Mouse (Mus musculus) neural tube, embryonic 14.5 days (tissue): ENCODE results near the gene Rgl1. TPM values are rescaled to one million over a fixed set of nuclear protein-coding genes. Genes with fewer than 3 reads are reported as not detected.
A peak's percentile ranks its signal among the peaks of the same experiment; 100 is the strongest.

ENCODE experiments used
- ATAC-seq: fragments of 200-750 bp; cut with Nextera tagmentation; 2 replicates; pipeline ENCODE4 v1.8.0; 2017; ENCODE audit warnings: low read depth, mild to moderate bottlenecking, moderate TSS enrichment, moderate library complexity
- H3K27ac ChIP-seq: fragments of 300-500 bp; sonication (generic); 2 replicates; pipeline ENCODE4 v1.5.1; 2014; ENCODE audit warnings: low read depth, mild to moderate bottlenecking, control low read depth, low read length, moderate library complexity, mixed read lengths
- H3K27me3 ChIP-seq: fragments of 300-500 bp; sonication (generic); 2 replicates; pipeline ENCODE4 v1.6.1; 2014; ENCODE audit warnings: low read length; ENCODE audit not compliant: control insufficient read depth, insufficient read depth
- H3K36me3 ChIP-seq: fragments of 300-500 bp; sonication (generic); 2 replicates; pipeline ENCODE4 v1.6.1; 2014; ENCODE audit warnings: low read length, mixed read lengths; ENCODE audit not compliant: control insufficient read depth, insufficient read depth
- H3K4me1 ChIP-seq: fragments of 300-500 bp; sonication (generic); 2 replicates; pipeline ENCODE4 v1.6.1; 2014; ENCODE audit warnings: low read length; ENCODE audit not compliant: control insufficient read depth, insufficient read depth
- H3K4me2 ChIP-seq: fragments of 300-500 bp; sonication (generic); 2 replicates; pipeline ENCODE4 v1.6.1; 2014; ENCODE audit warnings: mild to moderate bottlenecking, low read depth, low read length, control low read depth
- H3K4me3 ChIP-seq: fragments of 300-500 bp; sonication (generic); 2 replicates; pipeline ENCODE4 v1.5.1; 2014; ENCODE audit warnings: low read depth, low read length, control low read depth, mixed read lengths
- H3K9ac ChIP-seq: fragments of 300-500 bp; sonication (generic); replicated peaks from 2 replicates; pipeline ENCODE4 v1.6.1; 2014; ENCODE audit warnings: low read depth, mild to moderate bottlenecking, control low read depth, low read length, mixed read lengths
- H3K9me3 ChIP-seq: fragments of 300-500 bp; sonication (generic); 2 replicates; pipeline ENCODE4 v1.6.1; 2016; ENCODE audit warnings: low read length; ENCODE audit not compliant: control insufficient read depth
- WGBS: fragments of 180-500 bp; shearing (Covaris S2); extraction: QIAGEN DNeasy Blood & Tissue Kit; methylation state at CpG from one replicate; pipeline ENCODE4 v1.1.7; 2014; 5-methylcytosine and 5-hydroxymethylcytosine counted together
- polyA plus RNA-seq: library from polyadenylated mRNA; unstranded; fragments of >200 nt; fragmentation: Nextera tagmentation; extraction: Ambion mirVana; gene quantifications from 2 replicates; pipeline ENCODE4 v1.2.1, GENCODE M21; 2014

The Rgl1 gene
- polyA plus RNA-seq, 1 experiment from 2014 or later = 14.9 TPM

GRCm38 (mm10) chr1:152639344-152639743 is 126.8 kb downstream of the Rgl1 start:
- Histone ChIP-seq H3K4me2 (no peak overlapping the region), H3K4me1 (0 out of 2 replicates have a peak, but pooled peaks cover 3% of the 10 kb centered on the region), H3K9ac (no peak overlapping the region), H3K9me3 (no peaks in the 10 kb centered on the region), H3K27ac (no peak overlapping the region), H3K27me3 (no peaks in the 10 kb centered on the region), H3K36me3 (no peaks in the 10 kb centered on the region), H3K4me3 (no peak overlapping the region)
- 91% methylated on average over 7 of the region's 7 CpGs for WGBS
- ATAC-seq = no peak

GRCm38 (mm10) chr1:152634638-152635037 is 131.5 kb downstream of the Rgl1 start:
- no peak overlapping the region for H3K4me2 ChIP-seq
- H3K9ac ChIP-seq = no peak overlapping the region
- no peak overlapping the region for H3K27ac ChIP-seq
- no peaks in the 10 kb centered on the region for H3K36me3 ChIP-seq
- WGBS = 82% methylated on average over 5 of the region's 5 CpGs
- H3K4me1 ChIP-seq = no peaks in the 10 kb centered on the region
- no peak overlapping the region for H3K4me3 ChIP-seq
- no peaks in the 10 kb centered on the region for H3K9me3 ChIP-seq
- ATAC-seq = no peak
- no peaks in the 10 kb centered on the region for H3K27me3 ChIP-seq

GRCm38 (mm10) chr1:152629780-152630179 is 136.4 kb downstream of the Rgl1 start:
- no peak overlapping the region for H3K4me2 ChIP-seq
- no peaks in the 10 kb centered on the region for H3K9me3 ChIP-seq
- no peak overlapping the region for H3K27ac ChIP-seq
- no peak overlapping the region for H3K9ac ChIP-seq
- no peak overlapping the region for H3K4me3 ChIP-seq
- 16% methylated on average over 3 of the region's 3 CpGs for WGBS
- H3K27me3 ChIP-seq = no peaks in the 10 kb centered on the region
- ATAC-seq = no peak
- H3K36me3 ChIP-seq = no peaks in the 10 kb centered on the region
- H3K4me1 ChIP-seq = peaks cover 4% of the 10 kb centered on the region; the same call in 1 of the 2 replicates

GRCm38 (mm10) chr1:152625651-152626050 is 140.5 kb downstream of the Rgl1 start:
- H3K36me3 ChIP-seq = no peaks in the 10 kb centered on the region
- no peaks in the 10 kb centered on the region for H3K9me3 ChIP-seq
- ATAC-seq = no peak
- no peaks in the 10 kb centered on the region for H3K27me3 ChIP-seq
- no peak overlapping the region for H3K9ac ChIP-seq
- peak overlapping the region; percentile 77; the same call in 1 of the 2 replicates for H3K27ac ChIP-seq
- peak overlapping the region; percentile 61 for H3K4me3 ChIP-seq
- peaks cover 4% of the 10 kb centered on the region; the same call in 1 of the 2 replicates for H3K4me1 ChIP-seq
- peak overlapping the region; percentile 88 for H3K4me2 ChIP-seq

GRCm38 (mm10) chr1:152624644-152625454 is 141.3 kb downstream of the Rgl1 start:
- WGBS = under 1% methylated on average over 61 of the region's 61 CpGs
- H3K4me2 ChIP-seq = peak overlapping the region; percentile 88
- no peaks in the 10 kb centered on the region for H3K9me3 ChIP-seq
- peak overlapping the region; percentile 61 for H3K4me3 ChIP-seq
- H3K27me3 ChIP-seq = no peaks in the 10 kb centered on the region
- H3K27ac ChIP-seq = peak overlapping the region; percentile 77
- peak; percentile 84 for ATAC-seq
- no peaks in the 10 kb centered on the region for H3K36me3 ChIP-seq
- H3K4me1 ChIP-seq = peaks cover 4% of the 10 kb centered on the region; the same call in 1 of the 2 replicates
- peak overlapping the region; percentile 73 for H3K9ac ChIP-seq

- Histone ChIP-seq H3K4me2 (peak overlapping the region; percentile 88), H3K36me3 (no peaks in the 10 kb centered on the region), H3K27ac (no peak overlapping the region), H3K4me3 (peak overlapping the region; percentile 61), H3K4me1 (peaks cover 4% of the 10 kb centered on the region; the same call in 1 of the 2 replicates), H3K9ac (0 out of 2 replicates have a peak overlapping the region, but pooled peaks have one; percentile 28), H3K27me3 (no peaks in the 10 kb centered on the region), H3K9me3 (no peaks in the 10 kb centered on the region)
- WGBS = 35% methylated on average over 12 of the region's 12 CpGs
- ATAC-seq = no peak
Observed at GRCm38 (mm10) chr1:152623375-152624270, 142.5 kb downstream of the Rgl1 start.

- Histone ChIP-seq H3K9me3 (no peaks in the 10 kb centered on the region), H3K36me3 (no peaks in the 10 kb centered on the region), H3K27ac (no peak overlapping the region), H3K4me2 (peak overlapping the region; percentile 88), H3K27me3 (no peaks in the 10 kb centered on the region), H3K4me3 (no peak overlapping the region), H3K4me1 (peaks cover 4% of the 10 kb centered on the region; the same call in 1 of the 2 replicates), H3K9ac (no peak overlapping the region)
- WGBS = 79% methylated on average over 9 of the region's 9 CpGs
- ATAC-seq = no peak
Observed at GRCm38 (mm10) chr1:152622765-152623211, 143.4 kb downstream of the Rgl1 start.

GRCm38 (mm10) chr1:152621624-152622023 is 144.5 kb downstream of the Rgl1 start:
- no peaks in the 10 kb centered on the region for H3K36me3 ChIP-seq
- H3K27me3 ChIP-seq = no peaks in the 10 kb centered on the region
- H3K4me1 ChIP-seq = peaks cover 6% of the 10 kb centered on the region
- no peak overlapping the region for H3K4me3 ChIP-seq
- no peak overlapping the region for H3K27ac ChIP-seq
- H3K4me2 ChIP-seq = no peak overlapping the region
- H3K9ac ChIP-seq = no peak overlapping the region
- WGBS = 80% methylated on average over 4 of the region's 4 CpGs
- no peak for ATAC-seq
- H3K9me3 ChIP-seq = no peaks in the 10 kb centered on the region
